Comparison of ENCODE assay signal across 8 mouse cellular contexts in the genomic region with DNA sequence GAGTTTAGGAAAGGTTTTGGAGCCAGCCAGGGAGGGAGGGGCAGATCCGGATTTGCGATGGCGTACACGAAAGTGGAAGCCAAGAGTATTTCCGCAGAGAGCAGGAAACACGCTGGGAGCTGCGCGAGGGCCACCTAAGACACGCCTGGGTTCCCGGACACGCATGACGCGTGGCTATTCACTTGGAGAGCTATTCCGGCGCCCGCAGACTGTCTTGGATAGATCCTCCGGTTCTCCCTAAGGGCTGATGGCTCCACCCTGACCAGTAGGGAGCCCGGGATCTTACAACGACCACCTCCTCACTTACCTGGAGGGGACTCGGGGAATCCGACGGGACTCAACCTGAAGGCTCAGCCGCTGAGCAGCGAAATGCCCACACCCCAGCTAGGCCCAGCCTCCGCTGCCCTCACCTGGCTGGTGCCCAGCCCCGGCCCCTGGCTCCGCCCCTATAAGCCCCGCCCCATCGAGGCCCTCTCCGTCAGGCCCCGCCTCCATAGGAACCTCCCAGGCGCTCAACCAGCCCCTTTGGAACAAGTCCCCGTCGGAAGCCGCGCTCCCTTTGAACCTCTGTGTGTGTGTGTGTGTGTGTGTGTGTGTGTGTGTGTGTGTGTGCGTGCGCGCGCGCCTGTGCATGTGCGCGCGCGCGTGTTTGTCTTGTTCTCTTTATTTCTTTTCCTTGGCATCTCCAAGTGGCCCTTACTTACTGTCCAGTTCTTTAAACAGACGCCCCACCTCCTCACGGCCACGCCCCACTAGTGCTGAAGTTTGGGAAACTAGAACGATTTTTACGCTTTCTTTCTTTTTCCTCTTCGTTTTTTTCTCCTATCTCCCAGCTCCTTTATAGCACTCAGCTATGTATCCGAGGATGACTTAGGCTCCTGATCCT. TPM values are rescaled to one million over a fixed set of nuclear protein-coding genes. Genes with fewer than 3 reads are reported as not detected.
DNase-seq lines count a peak whose midpoint lies in the region; ATAC-seq and TF ChIP-seq lines count a peak whose summit lies in the region.

No protein-coding gene starts in this region.

- H3K4me1 ChIP-seq in forebrain, embryonic 14.5 days (ENCODE audit: control insufficient read depth, insufficient read depth, low read length), result peaks cover 10% of the 10 kb centered on the region; the same call in 1 of the 2 replicates
- H3K4me1 ChIP-seq in lung, embryonic 15.5 days, result peaks cover 18% of the 10 kb centered on the region
- H3K4me1 ChIP-seq in olfactory bulb, adult 2 months (ENCODE audit: control insufficient read depth, insufficient read depth, low read length), result peaks cover 13% of the 10 kb centered on the region
- H3K4me1 ChIP-seq in thymus, adult 2 months (replicated peaks; ENCODE audit: control insufficient read depth, insufficient read depth, low read length), result peaks cover 25% of the 10 kb centered on the region

- H3K9me3 ChIP-seq in forebrain, embryonic 14.5 days (replicated peaks; ENCODE audit: control insufficient read depth, low read length), result no peaks in the 10 kb centered on the region
- no peaks in the 10 kb centered on the region for H3K9me3 ChIP-seq in lung, embryonic 15.5 days

- peak overlapping the region; percentile 41 for H3K4me3 ChIP-seq in forebrain, embryonic 14.5 days (ENCODE audit: low read depth, low read length)
- peak overlapping the region; percentile 68 for H3K4me3 ChIP-seq in layer of hippocampus, adult 2 months
- peak overlapping the region; percentile 49 for H3K4me3 ChIP-seq in lung, embryonic 15.5 days
- H3K4me3 ChIP-seq in olfactory bulb, adult 2 months (ENCODE audit: insufficient read depth, low read depth, low read length), result peak overlapping the region; percentile 55
- H3K4me3 ChIP-seq in thymus, adult 2 months (ENCODE audit: control insufficient read depth, insufficient read depth, low read length), result peak overlapping the region; percentile 55

- intact Hi-C loops in heart, postnatal 36 days (cut with DNase I), result loop anchor here (1.0 to 10.0 kb wide), 2 partner anchors 25 to 661 kb away; a partner anchor contains a TSS

- peak overlapping the region; percentile 41 for H3K9ac ChIP-seq in forebrain, embryonic 14.5 days (ENCODE audit: low read length)
- peak overlapping the region; percentile 37 for H3K9ac ChIP-seq in lung, embryonic 15.5 days

- H3K27ac ChIP-seq in forebrain, embryonic 14.5 days (ENCODE audit: low read depth, low read length), result no peak overlapping the region
- H3K27ac ChIP-seq in layer of hippocampus, adult 2 months, result peak overlapping the region; percentile 81
- peak overlapping the region; percentile 8; the same call in 1 of the 2 replicates for H3K27ac ChIP-seq in lung, embryonic 15.5 days
- no peak overlapping the region for H3K27ac ChIP-seq in olfactory bulb, adult 2 months (ENCODE audit: insufficient read depth, low read depth, low read length)
- peak overlapping the region; percentile 22; the same call in 1 of the 2 replicates for H3K27ac ChIP-seq in thymus, adult 2 months (ENCODE audit: control insufficient read depth, insufficient read depth, low read length)

- TF ChIP-seq CTCF in layer of hippocampus, adult 2 months (conservative IDR thresholded peaks at IDR 0.05), result no peak
- no peak for TF ChIP-seq CTCF in olfactory bulb, adult 2 months (IDR thresholded peaks at IDR 0.05; ENCODE audit: insufficient read depth, low read depth, low read length)
- TF ChIP-seq CTCF in thymus, adult 2 months (IDR thresholded peaks at IDR 0.05; ENCODE audit: borderline replicate concordance, control insufficient read depth, extremely low read depth, insufficient read depth, low read length, poor library complexity), result no peak

- H3K36me3 ChIP-seq in forebrain, embryonic 14.5 days (ENCODE audit: control insufficient read depth, insufficient read depth, low read length), result no peaks in the 10 kb centered on the region
- H3K36me3 ChIP-seq in lung, embryonic 15.5 days, result no peaks in the 10 kb centered on the region
- H3K36me3 ChIP-seq in thymus, adult 2 months (ENCODE audit: control insufficient read depth, insufficient read depth, low read length), result no peaks in the 10 kb centered on the region

- WGBS in forebrain, embryonic 14.5 days, result 1% methylated on average over 39 of the region's 53 CpGs
- WGBS in lung, embryonic 15.5 days, result under 1% methylated on average over 53 of the region's 53 CpGs
- under 1% methylated on average over 53 of the region's 53 CpGs for WGBS in olfactory bulb, adult 2 months
- under 1% methylated on average over 49 of the region's 53 CpGs for WGBS in thymus, adult 2 months

- peak; percentile 42 for ATAC-seq in cerebellum, adult (ENCODE audit: insufficient number of reproducible peaks, low FRiP score, low TSS enrichment)
- peak; percentile 76 for ATAC-seq in forebrain, embryonic 14.5 days
- peak; percentile 86 for ATAC-seq in lung, embryonic 15.5 days (ENCODE audit: borderline replicate concordance, extremely low read depth, low FRiP score, low TSS enrichment)

- DNase-seq in ES-CJ7 (ENCODE audit: low read depth, low spot score), result peak; percentile 72
- DNase-seq in forebrain, embryonic 14.5 days (ENCODE audit: low spot score), result peak; percentile 78
- peak; percentile 91 to 92 for DNase-seq in heart, postnatal 36 days
- DNase-seq in layer of hippocampus, adult 2 months (ENCODE audit: low spot score in 2 of 2), result peak; percentile 46 to 62
- peak; percentile 86 for DNase-seq in thymus, adult 2 months

- H3K4me2 ChIP-seq in forebrain, embryonic 14.5 days (ENCODE audit: low read length), result peak overlapping the region; percentile 60
- H3K4me2 ChIP-seq in lung, embryonic 15.5 days, result peak overlapping the region; percentile 87

- H3K27me3 ChIP-seq in forebrain, embryonic 14.5 days (replicated peaks; ENCODE audit: control insufficient read depth, insufficient read depth, low read length), result peaks cover 24% of the 10 kb centered on the region
- H3K27me3 ChIP-seq in lung, embryonic 15.5 days, result no peaks in the 10 kb centered on the region
- H3K27me3 ChIP-seq in thymus, adult 2 months (ENCODE audit: control insufficient read depth, insufficient read depth, low read length), result no peaks in the 10 kb centered on the region

- no peak for TF ChIP-seq POLR2A in olfactory bulb, adult 2 months (IDR thresholded peaks at IDR 0.05; ENCODE audit: insufficient read depth, low read depth, low read length)
- no peak for TF ChIP-seq POLR2A in thymus, adult 2 months (IDR thresholded peaks at IDR 0.05; ENCODE audit: control insufficient read depth, extremely low read depth, insufficient read depth, low read length, poor library complexity)

RNA-seq across cellular contexts. Expression of a gene that starts 3.5 kb away (rescaled TPM):
- polyA plus RNA-seq in forebrain, embryonic 14.5 days (2014; fragmentation: Nextera tagmentation; extraction: Ambion mirVana), result 0.95 and 1.2 TPM in 2 replicates
- total RNA-seq in heart, postnatal 36 days (2021), result 1 to 10 TPM; 1.4 to 2.5 TPM
- 1 to 10 TPM; 2.8 to 3.2 TPM for total RNA-seq in layer of hippocampus, adult 2 months (2021)
- polyA plus RNA-seq in lung, embryonic 15.5 days (2015; fragmentation: Nextera tagmentation; extraction: Ambion mirVana), result 3.2 and 6.1 TPM in 2 replicates
- polyA plus RNA-seq in olfactory bulb, adult 2 months (2012; ENCODE audit: insufficient read depth, insufficient read length, low replicate concordance, missing spikeins), result 215 TPM in 1 of 2 replicates, not detected in the other
- polyA plus RNA-seq in thymus, adult 2 months (2012; rRNA removed), result 131 and 137 TPM in 2 replicates

RNA-seq across cellular contexts. Expression of a gene that starts 26.1 kb away (rescaled TPM):
- polyA plus RNA-seq in forebrain, embryonic 14.5 days (2014; fragmentation: Nextera tagmentation; extraction: Ambion mirVana), result 10.4 and 11.8 TPM in 2 replicates
- total RNA-seq in heart, postnatal 36 days (2021), result 100 to 1,000 TPM; 113 to 124 TPM
- total RNA-seq in layer of hippocampus, adult 2 months (2021), result 1 to 10 TPM; 8.2 to 9.8 TPM
- 49.0 TPM in 2 replicates for polyA plus RNA-seq in lung, embryonic 15.5 days (2015; fragmentation: Nextera tagmentation; extraction: Ambion mirVana)
- polyA plus RNA-seq in olfactory bulb, adult 2 months (2012; ENCODE audit: insufficient read depth, insufficient read length, low replicate concordance, missing spikeins), result not detected in 2 replicates
- 10.6 and 14.8 TPM in 2 replicates for polyA plus RNA-seq in thymus, adult 2 months (2012; rRNA removed)

RNA-seq across cellular contexts. Expression of a gene that starts 27.1 kb away (rescaled TPM):
- polyA plus RNA-seq in forebrain, embryonic 14.5 days (2014; fragmentation: Nextera tagmentation; extraction: Ambion mirVana), result 19.3 and 19.6 TPM in 2 replicates
- 10 to 100 TPM; 32.0 to 32.1 TPM for total RNA-seq in heart, postnatal 36 days (2021)
- total RNA-seq in layer of hippocampus, adult 2 months (2021), result 10 to 100 TPM; 24.0 to 24.8 TPM
- 33.1 and 37.3 TPM in 2 replicates for polyA plus RNA-seq in lung, embryonic 15.5 days (2015; fragmentation: Nextera tagmentation; extraction: Ambion mirVana)
- polyA plus RNA-seq in olfactory bulb, adult 2 months (2012; ENCODE audit: insufficient read depth, insufficient read length, low replicate concordance, missing spikeins), result not detected in 2 replicates
- 62.4 and 63.9 TPM in 2 replicates for polyA plus RNA-seq in thymus, adult 2 months (2012; rRNA removed)

RNA-seq across cellular contexts. Expression of a gene that starts 47.4 kb away (rescaled TPM):
- 0.71 and 0.90 TPM in 2 replicates for polyA plus RNA-seq in forebrain, embryonic 14.5 days (2014; fragmentation: Nextera tagmentation; extraction: Ambion mirVana)
- total RNA-seq in heart, postnatal 36 days (2021), result 10 to 100 TPM; 96.2 to 97.5 TPM
- total RNA-seq in layer of hippocampus, adult 2 months (2021), result under 1 TPM; 0.97 to 0.98 TPM
- 2.5 and 3.7 TPM in 2 replicates for polyA plus RNA-seq in lung, embryonic 15.5 days (2015; fragmentation: Nextera tagmentation; extraction: Ambion mirVana)
- polyA plus RNA-seq in olfactory bulb, adult 2 months (2012; ENCODE audit: insufficient read depth, insufficient read length, low replicate concordance, missing spikeins), result not detected in 2 replicates
- polyA plus RNA-seq in thymus, adult 2 months (2012; rRNA removed), result 139 and 152 TPM in 2 replicates

Comparison
In these comparisons a context has a peak if more than half of its experiments do, and no peak if none do; other contexts are left out.
1. H3K27ac ChIP-seq: peak in layer of hippocampus, adult 2 months (single experiment), lung, embryonic 15.5 days (single experiment) and thymus, adult 2 months (single experiment); none in forebrain, embryonic 14.5 days (single experiment) and olfactory bulb, adult 2 months (single experiment).
2. Peak in every context shown above with its lines, with median percentiles within 50 percentile points of each other: DNase-seq, ATAC-seq and H3K4me3 ChIP-seq.